Mouse (Mus musculus): ENCODE data around the gene Zbtb14.

Zbtb14 gene

GRCm38 (mm10) chr17:69382511-69383100 lies at the start of gene Zbtb14:
Gene Zbtb14 (plus strand): TSS chr17:69383050.
- peak; percentile 94 for DNase-seq

- DNase-seq = peak; percentile 22
Measured at GRCm38 (mm10) chr17:69346056-69346455, 36.8 kb upstream of the Zbtb14 start.

GRCm38 (mm10) chr17:69349014-69349531 lies 33.8 kb upstream of the Zbtb14 start:
- DNase-seq = peak; percentile 23

GRCm38 (mm10) chr17:69365049-69365448 lies 17.8 kb upstream of the Zbtb14 start:
- peak; percentile 82 for DNase-seq

- DNase-seq = no peak
Measured at GRCm38 (mm10) chr17:69380838-69381237, 2.0 kb upstream of the Zbtb14 start.

- peak; percentile 88 for DNase-seq
Measured at GRCm38 (mm10) chr17:69383201-69383940, 521 bp downstream of the Zbtb14 start.

- no peak for DNase-seq
Measured at GRCm38 (mm10) chr17:69383941-69384665, 1.3 kb downstream of the Zbtb14 start.

GRCm38 (mm10) chr17:69396147-69397033 lies 13.5 kb downstream of the Zbtb14 start:
- peak; percentile 59 for DNase-seq

GRCm38 (mm10) chr17:69397163-69397562 lies 14.3 kb downstream of the Zbtb14 start:
- no peak for DNase-seq

- DNase-seq = no peak
Measured at GRCm38 (mm10) chr17:69398092-69398491, 15.2 kb downstream of the Zbtb14 start.

GRCm38 (mm10) chr17:69401146-69401545 lies 18.3 kb downstream of the Zbtb14 start:
- peak; percentile 31 for DNase-seq

GRCm38 (mm10) chr17:69416163-69416562 lies 33.3 kb downstream of the Zbtb14 start:
- no peak for DNase-seq

GRCm38 (mm10) chr17:69416920-69417661 lies 34.2 kb downstream of the Zbtb14 start:
- peak; percentile 95 for DNase-seq

GRCm38 (mm10) chr17:69417724-69418373 lies 35.0 kb downstream of the Zbtb14 start:
- no peak for DNase-seq

GRCm38 (mm10) chr17:69421592-69421991 lies 38.7 kb downstream of the Zbtb14 start:
- DNase-seq = no peak

- no peak for DNase-seq
Measured at GRCm38 (mm10) chr17:69437836-69438235, 55.0 kb downstream of the Zbtb14 start.

- DNase-seq = no peak
Measured at GRCm38 (mm10) chr17:69438486-69438885, 55.6 kb downstream of the Zbtb14 start.

- peak; percentile 86 for DNase-seq
Measured at GRCm38 (mm10) chr17:69438990-69439491, 56.2 kb downstream of the Zbtb14 start, which contains the start of gene Akain1. Gene Akain1 (plus strand): TSS chr17:69439326.

- DNase-seq = peak; percentile 33
Measured at GRCm38 (mm10) chr17:69439571-69440480, 57.0 kb downstream of the Zbtb14 start.

All from thymus, postnatal 4 days (tissue).